Mouse (Mus musculus) neural tube, embryonic 15.5 days (tissue): ENCODE results near the gene Amotl1. TPM values are rescaled to one million over a fixed set of nuclear protein-coding genes. Genes with fewer than 3 reads are reported as not detected.

Experiments
- ATAC-seq: fragments of 200-750 bp; cut with Nextera tagmentation; 2 replicates; pipeline ENCODE4 v1.8.0; 2017; ENCODE audit warnings: mild to moderate bottlenecking, moderate TSS enrichment, moderate library complexity; ENCODE audit not compliant: low FRiP score
- H3K27ac ChIP-seq: fragments of 300-500 bp; sonication (generic); replicated peaks from 2 replicates; pipeline ENCODE4 v1.5.1; 2015; ENCODE audit warnings: mild to moderate bottlenecking, inconsistent platforms
- H3K27me3 ChIP-seq: fragments of 300-500 bp; sonication (generic); replicated peaks from 2 replicates; pipeline ENCODE4 v1.6.1; 2015; ENCODE audit warnings: inconsistent platforms
- H3K36me3 ChIP-seq: fragments of 300-500 bp; sonication (generic); 2 replicates; pipeline ENCODE4 v1.6.1; 2015; ENCODE audit warnings: inconsistent platforms
- H3K4me1 ChIP-seq: fragments of 300-500 bp; sonication (generic); 2 replicates; pipeline ENCODE4 v1.6.1; 2015; ENCODE audit warnings: inconsistent platforms
- H3K4me2 ChIP-seq: fragments of 300-500 bp; sonication (generic); 2 replicates; pipeline ENCODE4 v1.6.1; 2015; ENCODE audit warnings: inconsistent platforms, mild to moderate bottlenecking, moderate library complexity
- H3K4me3 ChIP-seq: fragments of 300-500 bp; sonication (generic); replicated peaks from 2 replicates; pipeline ENCODE4 v1.5.1; 2015; ENCODE audit warnings: mild to moderate bottlenecking, inconsistent platforms
- H3K9ac ChIP-seq: fragments of 300-500 bp; sonication (generic); replicated peaks from 2 replicates; pipeline ENCODE4 v1.6.1; 2015; ENCODE audit warnings: mild to moderate bottlenecking, inconsistent platforms
- H3K9me3 ChIP-seq: fragments of 300-500 bp; sonication (generic); replicated peaks from 2 replicates; pipeline ENCODE4 v1.6.1; 2016; ENCODE audit warnings: inconsistent platforms
- WGBS: fragments of 180-500 bp; shearing (Covaris S2); methylation state at CpG from one replicate; pipeline ENCODE4 v1.1.7; 2015; ENCODE audit warnings: mixed read lengths; 5-methylcytosine and 5-hydroxymethylcytosine counted together
- polyA plus RNA-seq: library from polyadenylated mRNA; unstranded; fragments of >200 nt; fragmentation: Nextera tagmentation; extraction: Ambion mirVana; gene quantifications from 2 replicates; pipeline ENCODE4 v1.2.1, GENCODE M21; 2015

Gene Amotl1
- polyA plus RNA-seq, 1 experiment from 2014 or later: 6.8 TPM

- no peak overlapping the region for H3K4me3 ChIP-seq
- peaks cover 7% of the 10 kb centered on the region; the same call in 1 of the 2 replicates for H3K27me3 ChIP-seq
- no peak for ATAC-seq
- H3K27ac ChIP-seq: no peak overlapping the region
- H3K9me3 ChIP-seq: no peaks in the 10 kb centered on the region
- H3K9ac ChIP-seq: no peak overlapping the region
- no peak overlapping the region for H3K4me2 ChIP-seq
- no peaks in the 10 kb centered on the region for H3K36me3 ChIP-seq
- H3K4me1 ChIP-seq: peaks cover 31% of the 10 kb centered on the region
- 73% methylated on average over 7 of the region's 7 CpGs for WGBS
These were observed 9.3 kb downstream of the Amotl1 start for GRCm38 (mm10) chr9:14635551-14635950.

- Histone ChIP-seq H3K27me3 (peaks cover 7% of the 10 kb centered on the region; the same call in 1 of the 2 replicates), H3K9ac (no peak overlapping the region), H3K36me3 (no peaks in the 10 kb centered on the region), H3K4me3 (peak overlapping the region; percentile 19; the same call in 1 of the 2 replicates), H3K4me1 (peaks cover 27% of the 10 kb centered on the region), H3K27ac (no peak overlapping the region), H3K4me2 (peak overlapping the region; percentile 55), H3K9me3 (no peaks in the 10 kb centered on the region)
- 11% methylated on average over 15 of the region's 15 CpGs for WGBS
- ATAC-seq: peak; percentile 87
These were observed 10.7 kb downstream of the Amotl1 start for GRCm38 (mm10) chr9:14634155-14634554.

- peaks cover 27% of the 10 kb centered on the region for H3K4me1 ChIP-seq
- WGBS: 37% methylated on average over 10 of the region's 10 CpGs
- ATAC-seq: no peak
- no peaks in the 10 kb centered on the region for H3K36me3 ChIP-seq
- no peak overlapping the region for H3K9ac ChIP-seq
- H3K9me3 ChIP-seq: no peaks in the 10 kb centered on the region
- H3K4me2 ChIP-seq: no peak overlapping the region
- H3K27me3 ChIP-seq: peaks cover 7% of the 10 kb centered on the region; the same call in 1 of the 2 replicates
- H3K4me3 ChIP-seq: no peak overlapping the region
- no peak overlapping the region for H3K27ac ChIP-seq
These were observed 12.3 kb downstream of the Amotl1 start for GRCm38 (mm10) chr9:14632365-14633163.

GRCm38 (mm10) chr9:14631729-14632128 is 13.1 kb downstream of the Amotl1 start:
- H3K27me3 ChIP-seq: peaks cover 7% of the 10 kb centered on the region; the same call in 1 of the 2 replicates
- peaks cover 24% of the 10 kb centered on the region for H3K4me1 ChIP-seq
- H3K36me3 ChIP-seq: no peaks in the 10 kb centered on the region
- ATAC-seq: no peak
- H3K9ac ChIP-seq: no peak overlapping the region
- H3K9me3 ChIP-seq: no peaks in the 10 kb centered on the region
- no peak overlapping the region for H3K27ac ChIP-seq
- no peak overlapping the region for H3K4me2 ChIP-seq
- no peak overlapping the region for H3K4me3 ChIP-seq
- 35% methylated on average over 5 of the region's 5 CpGs for WGBS

- no peak overlapping the region for H3K9ac ChIP-seq
- H3K4me3 ChIP-seq: no peak overlapping the region
- H3K36me3 ChIP-seq: no peaks in the 10 kb centered on the region
- no peak for ATAC-seq
- no peaks in the 10 kb centered on the region for H3K9me3 ChIP-seq
- WGBS: 83% methylated on average over 2 of the region's 2 CpGs
- H3K4me1 ChIP-seq: peaks cover 17% of the 10 kb centered on the region; the same call in 1 of the 2 replicates
- no peak overlapping the region for H3K27ac ChIP-seq
- H3K4me2 ChIP-seq: no peak overlapping the region
- no peaks in the 10 kb centered on the region for H3K27me3 ChIP-seq
These were observed 17.3 kb downstream of the Amotl1 start for GRCm38 (mm10) chr9:14627525-14627924.

- ATAC-seq: no peak
- no peaks in the 10 kb centered on the region for H3K27me3 ChIP-seq
- no peak overlapping the region for H3K4me2 ChIP-seq
- H3K9me3 ChIP-seq: no peaks in the 10 kb centered on the region
- H3K4me3 ChIP-seq: no peak overlapping the region
- 92% methylated on average over 3 of the region's 3 CpGs for whole genome bisulfite sequencing
- H3K9ac ChIP-seq: no peak overlapping the region
- no peak overlapping the region for H3K27ac ChIP-seq
- H3K4me1 ChIP-seq: peaks cover 4% of the 10 kb centered on the region; the same call in 1 of the 2 replicates
- no peaks in the 10 kb centered on the region for H3K36me3 ChIP-seq
These were observed 18.9 kb downstream of the Amotl1 start for GRCm38 (mm10) chr9:14625961-14626360.

GRCm38 (mm10) chr9:14625024-14625423 is 19.8 kb downstream of the Amotl1 start:
- Histone ChIP-seq H3K36me3 (no peaks in the 10 kb centered on the region), H3K9ac (no peak overlapping the region), H3K4me3 (no peak overlapping the region), H3K4me1 (peaks cover 4% of the 10 kb centered on the region; the same call in 1 of the 2 replicates), H3K9me3 (no peaks in the 10 kb centered on the region), H3K4me2 (no peak overlapping the region), H3K27ac (no peak overlapping the region), H3K27me3 (no peaks in the 10 kb centered on the region)
- ATAC-seq: no peak
- 44% methylated on average over 3 of the region's 3 CpGs for WGBS

- Histone ChIP-seq H3K36me3 (no peaks in the 10 kb centered on the region), H3K27me3 (no peaks in the 10 kb centered on the region), H3K4me1 (peaks cover 4% of the 10 kb centered on the region; the same call in 1 of the 2 replicates), H3K9ac (no peak overlapping the region), H3K27ac (no peak overlapping the region), H3K4me3 (no peak overlapping the region), H3K9me3 (no peaks in the 10 kb centered on the region), H3K4me2 (no peak overlapping the region)
- WGBS: 73% methylated on average over 4 of the region's 4 CpGs
- no peak for ATAC-seq
These were observed 20.9 kb downstream of the Amotl1 start for GRCm38 (mm10) chr9:14623928-14624327.

- H3K36me3 ChIP-seq: no peaks in the 10 kb centered on the region
- H3K9me3 ChIP-seq: no peaks in the 10 kb centered on the region
- no peak for ATAC-seq
- H3K27me3 ChIP-seq: no peaks in the 10 kb centered on the region
- H3K27ac ChIP-seq: no peak overlapping the region
- no peak overlapping the region for H3K4me3 ChIP-seq
- peaks cover 4% of the 10 kb centered on the region; the same call in 1 of the 2 replicates for H3K4me1 ChIP-seq
- H3K9ac ChIP-seq: no peak overlapping the region
- 65% methylated on average over 5 of the region's 5 CpGs for WGBS
- H3K4me2 ChIP-seq: no peak overlapping the region
These were observed 21.6 kb downstream of the Amotl1 start for GRCm38 (mm10) chr9:14623250-14623649.

GRCm38 (mm10) chr9:14622848-14623247 is 22.0 kb downstream of the Amotl1 start:
- no peak overlapping the region for H3K4me2 ChIP-seq
- no peaks in the 10 kb centered on the region for H3K9me3 ChIP-seq
- no peak for ATAC-seq
- H3K9ac ChIP-seq: no peak overlapping the region
- no peak overlapping the region for H3K4me3 ChIP-seq
- WGBS: 57% methylated on average over 3 of the region's 3 CpGs
- H3K27me3 ChIP-seq: no peaks in the 10 kb centered on the region
- H3K27ac ChIP-seq: no peak overlapping the region
- peaks cover 4% of the 10 kb centered on the region; the same call in 1 of the 2 replicates for H3K4me1 ChIP-seq
- no peaks in the 10 kb centered on the region for H3K36me3 ChIP-seq

GRCm38 (mm10) chr9:14620107-14620506 is 24.7 kb downstream of the Amotl1 start:
- ATAC-seq: no peak
- Histone ChIP-seq H3K4me1 (peaks cover 9% of the 10 kb centered on the region), H3K9ac (no peak overlapping the region), H3K4me2 (no peak overlapping the region), H3K9me3 (no peaks in the 10 kb centered on the region), H3K4me3 (no peak overlapping the region), H3K27ac (no peak overlapping the region), H3K36me3 (no peaks in the 10 kb centered on the region), H3K27me3 (no peaks in the 10 kb centered on the region)
- WGBS: 78% methylated on average over 5 of the region's 5 CpGs
